Mouse (Mus musculus): Measurements from ENCODE around the gene Nckipsd. TPM values are rescaled to one million over a fixed set of nuclear protein-coding genes. Genes with fewer than 3 reads are reported as not detected.

Gene Nckipsd
- total RNA-seq, 1 experiment: 17.4 TPM

GRCm38 (mm10) chr9:108795762-108796161, 12.4 kb upstream of the Nckipsd start:
- in situ Hi-C loops (cut with MboI; ENCODE audit: low sequenced_read_pairs in 2 of 2, unreplicated experiment in 2 of 2): no loop called here
- peaks cover 13% of the 10 kb centered on the region for H3K36me3 ChIP-seq (ENCODE audit: control insufficient read depth, insufficient read depth, low read length, poor library complexity, severe bottlenecking)
- peak; percentile 31 for DNase-seq (ENCODE audit: low read depth, low spot score)
- peak overlapping the region in 1 of 2 experiments; percentile 43; a peak in 2 of 4 replicates for H3K4me3 ChIP-seq (ENCODE audit: insufficient read depth in 1 of 2, low read depth in 1 of 2, low read length in 2 of 2, poor library complexity in 1 of 2, severe bottlenecking in 1 of 2)
- no peak overlapping the region for H3K27ac ChIP-seq (ENCODE audit: insufficient read depth, low read depth, low read length, poor library complexity, severe bottlenecking)
- H3K9me3 ChIP-seq (ENCODE audit: control insufficient read depth, insufficient read depth, low read depth, low read length): no peaks in the 10 kb centered on the region
- H3K4me1 ChIP-seq (ENCODE audit: control insufficient read depth in 2 of 2, insufficient read depth in 2 of 2, low read length in 2 of 2, poor library complexity in 1 of 2): peaks cover 2 to 13% of the 10 kb centered on the region in 2 experiments; a peak in 2 of 4 replicates
- H3K9ac ChIP-seq (ENCODE audit: insufficient read depth, low read depth, low read length, poor library complexity, severe bottlenecking): no peak overlapping the region
- TF ChIP-seq ZC3H11A (IDR thresholded peaks at IDR 0.05; ENCODE audit: borderline replicate concordance, low read depth, low read length) (no peak), MAFK (IDR thresholded peaks at IDR 0.05; ENCODE audit: insufficient read depth, low read depth, low read length) (no peak), CHD2 (IDR thresholded peaks at IDR 0.05; ENCODE audit: low read depth, low read length) (no peak), HCFC1 (IDR thresholded peaks at IDR 0.05; ENCODE audit: borderline replicate concordance, insufficient read depth, low read length) (no peak), ZNF384 (IDR thresholded peaks at IDR 0.05; ENCODE audit: low read depth, low read length) (no peak)

GRCm38 (mm10) chr9:108796351-108796981, 11.7 kb upstream of the Nckipsd start:
- in situ Hi-C loops (cut with MboI; ENCODE audit: low sequenced_read_pairs in 2 of 2, unreplicated experiment in 2 of 2): no loop called here
- DNase-seq (ENCODE audit: low read depth, low spot score): no peak
- Histone ChIP-seq H3K36me3 (ENCODE audit: control insufficient read depth, insufficient read depth, low read length, poor library complexity, severe bottlenecking) (peaks cover 13% of the 10 kb centered on the region), H3K9me3 (ENCODE audit: control insufficient read depth, insufficient read depth, low read depth, low read length) (no peaks in the 10 kb centered on the region), H3K4me3 (ENCODE audit: insufficient read depth in 1 of 2, low read depth in 1 of 2, low read length in 2 of 2, poor library complexity in 1 of 2, severe bottlenecking in 1 of 2) (peak overlapping the region in 1 of 2 experiments; percentile 43; a peak in 1 of 4 replicates), H3K27ac (ENCODE audit: insufficient read depth, low read depth, low read length, poor library complexity, severe bottlenecking) (no peak overlapping the region), H3K9ac (ENCODE audit: insufficient read depth, low read depth, low read length, poor library complexity, severe bottlenecking) (no peak overlapping the region), H3K4me1 (ENCODE audit: control insufficient read depth in 2 of 2, insufficient read depth in 2 of 2, low read length in 2 of 2, poor library complexity in 1 of 2) (peaks cover 2 to 13% of the 10 kb centered on the region in 2 experiments; a peak in 2 of 4 replicates)
- TF ChIP-seq HCFC1 (IDR thresholded peaks at IDR 0.05; ENCODE audit: borderline replicate concordance, insufficient read depth, low read length) (no peak), ZC3H11A (IDR thresholded peaks at IDR 0.05; ENCODE audit: borderline replicate concordance, low read depth, low read length) (no peak), ZNF384 (IDR thresholded peaks at IDR 0.05; ENCODE audit: low read depth, low read length) (no peak), MAFK (IDR thresholded peaks at IDR 0.05; ENCODE audit: insufficient read depth, low read depth, low read length) (no peak), CHD2 (IDR thresholded peaks at IDR 0.05; ENCODE audit: low read depth, low read length) (no peak)

DNA sequence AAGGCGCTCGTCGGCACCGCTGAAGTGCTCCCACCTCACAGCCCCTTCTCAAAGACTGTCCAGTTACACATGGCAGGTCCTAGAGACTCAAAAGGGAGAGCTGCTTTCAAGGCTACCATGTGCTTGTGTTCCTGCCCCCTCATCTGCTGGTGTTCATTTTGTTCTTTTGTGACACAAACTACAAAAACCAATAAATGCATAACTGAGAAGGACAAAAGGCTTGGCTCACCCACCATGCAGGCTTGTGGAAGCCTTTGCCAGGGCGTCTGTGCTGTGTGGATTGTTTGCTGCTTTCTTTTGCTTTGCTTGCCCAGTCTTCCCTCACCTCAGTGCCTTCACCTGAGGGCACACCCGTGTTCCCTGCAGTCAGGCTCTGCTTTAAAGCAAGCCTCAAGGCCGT, 10.7 kb upstream of the Nckipsd start:
- no peak for TF ChIP-seq ZC3H11A (IDR thresholded peaks at IDR 0.05; ENCODE audit: borderline replicate concordance, low read depth, low read length)
- no peak for TF ChIP-seq ZNF384 (IDR thresholded peaks at IDR 0.05; ENCODE audit: low read depth, low read length)
- TF ChIP-seq MAFK (IDR thresholded peaks at IDR 0.05; ENCODE audit: insufficient read depth, low read depth, low read length): no peak
- no peak for TF ChIP-seq HCFC1 (IDR thresholded peaks at IDR 0.05; ENCODE audit: borderline replicate concordance, insufficient read depth, low read length)
- no peak for TF ChIP-seq CHD2 (IDR thresholded peaks at IDR 0.05; ENCODE audit: low read depth, low read length)
- Histone ChIP-seq H3K36me3 (ENCODE audit: control insufficient read depth, insufficient read depth, low read length, poor library complexity, severe bottlenecking) (peaks cover 13% of the 10 kb centered on the region), H3K4me3 (ENCODE audit: insufficient read depth in 1 of 2, low read depth in 1 of 2, low read length in 2 of 2, poor library complexity in 1 of 2, severe bottlenecking in 1 of 2) (peak overlapping the region in 1 of 2 experiments; percentile 41; a peak in 2 of 4 replicates), H3K27ac (ENCODE audit: insufficient read depth, low read depth, low read length, poor library complexity, severe bottlenecking) (no peak overlapping the region), H3K9ac (ENCODE audit: insufficient read depth, low read depth, low read length, poor library complexity, severe bottlenecking) (0 out of 2 replicates have a peak overlapping the region, but pooled peaks have one; percentile 38), H3K9me3 (ENCODE audit: control insufficient read depth, insufficient read depth, low read depth, low read length) (no peaks in the 10 kb centered on the region), H3K4me1 (ENCODE audit: control insufficient read depth in 2 of 2, insufficient read depth in 2 of 2, low read length in 2 of 2, poor library complexity in 1 of 2) (peaks cover 2 to 13% of the 10 kb centered on the region in 2 experiments; a peak in 2 of 4 replicates)
- in situ Hi-C loops (cut with MboI; ENCODE audit: low sequenced_read_pairs in 2 of 2, unreplicated experiment in 2 of 2): no loop called here
- DNase-seq (ENCODE audit: low read depth, low spot score): no peak

GRCm38 (mm10) chr9:108798508-108799075, 9.6 kb upstream of the Nckipsd start:
- H3K27ac ChIP-seq (ENCODE audit: insufficient read depth, low read depth, low read length, poor library complexity, severe bottlenecking): no peak overlapping the region
- H3K9me3 ChIP-seq (ENCODE audit: control insufficient read depth, insufficient read depth, low read depth, low read length): no peaks in the 10 kb centered on the region
- H3K4me1 ChIP-seq (ENCODE audit: control insufficient read depth in 2 of 2, insufficient read depth in 2 of 2, low read length in 2 of 2, poor library complexity in 1 of 2): peaks cover 2 to 10% of the 10 kb centered on the region in 2 experiments; a peak in 2 of 4 replicates
- H3K4me3 ChIP-seq (ENCODE audit: insufficient read depth in 1 of 2, low read depth in 1 of 2, low read length in 2 of 2, poor library complexity in 1 of 2, severe bottlenecking in 1 of 2): no peak overlapping the region
- TF ChIP-seq CHD2 (IDR thresholded peaks at IDR 0.05; ENCODE audit: low read depth, low read length) (no peak), ZNF384 (IDR thresholded peaks at IDR 0.05; ENCODE audit: low read depth, low read length) (no peak), MAFK (IDR thresholded peaks at IDR 0.05; ENCODE audit: insufficient read depth, low read depth, low read length) (no peak), ZC3H11A (IDR thresholded peaks at IDR 0.05; ENCODE audit: borderline replicate concordance, low read depth, low read length) (no peak), HCFC1 (IDR thresholded peaks at IDR 0.05; ENCODE audit: borderline replicate concordance, insufficient read depth, low read length) (no peak)
- no peak overlapping the region for H3K9ac ChIP-seq (ENCODE audit: insufficient read depth, low read depth, low read length, poor library complexity, severe bottlenecking)
- in situ Hi-C loops (cut with MboI; ENCODE audit: low sequenced_read_pairs in 2 of 2, unreplicated experiment in 2 of 2): no loop called here
- no peak for DNase-seq (ENCODE audit: low read depth, low spot score)
- peaks cover 13% of the 10 kb centered on the region for H3K36me3 ChIP-seq (ENCODE audit: control insufficient read depth, insufficient read depth, low read length, poor library complexity, severe bottlenecking)
